Mouse (Mus musculus) liver, embryonic 11.5 days (tissue): ENCODE data around the gene Rere. TPM values are rescaled to one million over a fixed set of nuclear protein-coding genes. Genes with fewer than 3 reads are reported as not detected.

Experiments used
- ATAC-seq: fragments of 200-750 bp; cut with Nextera tagmentation; replicated peaks from 2 replicates; pipeline ENCODE4 v1.8.0; 2017; ENCODE audit warnings: moderate number of reproducible peaks, mild to moderate bottlenecking, moderate TSS enrichment, moderate library complexity; ENCODE audit not compliant: low FRiP score
- DNase-seq: peaks from one replicate; pipeline ENCODE4 v3.0.0-alpha.2; 2017; ENCODE audit warnings: low spot score
- H3K27ac ChIP-seq: fragments of 300-500 bp; sonication (generic); 2 replicates; pipeline ENCODE4 v1.5.1; 2014; ENCODE audit warnings: mild to moderate bottlenecking, low read depth, low read length, control low read depth
- H3K27me3 ChIP-seq: fragments of 300-500 bp; sonication (generic); replicated peaks from 2 replicates; pipeline ENCODE4 v1.6.1; 2014; ENCODE audit warnings: low read length, mixed read lengths; ENCODE audit not compliant: control insufficient read depth, insufficient read depth
- H3K36me3 ChIP-seq: fragments of 300-500 bp; sonication (generic); 2 replicates; pipeline ENCODE4 v1.6.1; 2014; ENCODE audit warnings: mild to moderate bottlenecking, low read length, moderate library complexity, mixed read lengths; ENCODE audit not compliant: control insufficient read depth, insufficient read depth
- H3K4me1 ChIP-seq: fragments of 300-500 bp; sonication (generic); replicated peaks from 2 replicates; pipeline ENCODE4 v1.6.1; 2014; ENCODE audit warnings: low read length, mixed read lengths; ENCODE audit not compliant: control insufficient read depth, insufficient read depth
- H3K4me2 ChIP-seq: fragments of 300-500 bp; sonication (generic); 2 replicates; pipeline ENCODE4 v1.6.1; 2014; ENCODE audit warnings: mild to moderate bottlenecking, control low read depth, moderate library complexity
- H3K4me3 ChIP-seq: fragments of 300-500 bp; sonication (generic); 2 replicates; pipeline ENCODE4 v1.5.1; 2014; ENCODE audit warnings: low read depth, low read length, control low read depth
- H3K9ac ChIP-seq: fragments of 300-500 bp; sonication (generic); 2 replicates; pipeline ENCODE4 v1.6.1; 2014; ENCODE audit warnings: low read depth, low read length, control low read depth
- H3K9me3 ChIP-seq: fragments of 300-500 bp; sonication (generic); 2 replicates; pipeline ENCODE4 v1.6.1; 2016; ENCODE audit warnings: low read length, inconsistent platforms, mixed read lengths; ENCODE audit not compliant: control insufficient read depth
- WGBS: fragments of 180-500 bp; shearing (Covaris S2); extraction: QIAGEN DNeasy Blood & Tissue Kit; methylation state at CpG from one replicate; pipeline ENCODE4 v1.1.7; 2014; 5-methylcytosine and 5-hydroxymethylcytosine counted together
- polyA plus RNA-seq: library from polyadenylated mRNA; unstranded; fragments of >200 nt; fragmentation: Nextera tagmentation; extraction: Ambion mirVana; gene quantifications from 2 replicates; pipeline ENCODE4 v1.2.1, GENCODE M21; 2014

Rere gene
- polyA plus RNA-seq, 1 experiment from 2014 or later: 23.3 TPM

- no peaks in the 10 kb centered on the region for H3K27me3 ChIP-seq
- no peak overlapping the region for H3K4me3 ChIP-seq
- no peaks in the 10 kb centered on the region for H3K9me3 ChIP-seq
- DNase-seq (no peak), ATAC-seq (no peak)
- no peaks in the 10 kb centered on the region for H3K36me3 ChIP-seq
- WGBS: 80% methylated on average over 1 of the region's 1 CpGs
- no peak overlapping the region for H3K4me2 ChIP-seq
- H3K4me1 ChIP-seq: peaks cover 6% of the 10 kb centered on the region
- H3K27ac ChIP-seq: no peak overlapping the region
- no peak overlapping the region for H3K9ac ChIP-seq
Measured at GRCm38 (mm10) chr4:150307226-150307625, 25.8 kb downstream of the Rere start.

GRCm38 (mm10) chr4:150311431-150311830 is 30.0 kb downstream of the Rere start:
- DNase-seq (no peak), ATAC-seq (no peak)
- Histone ChIP-seq H3K9me3 (no peaks in the 10 kb centered on the region), H3K4me3 (no peak overlapping the region), H3K4me2 (no peak overlapping the region), H3K27ac (no peak overlapping the region), H3K4me1 (peaks cover 6% of the 10 kb centered on the region), H3K27me3 (no peaks in the 10 kb centered on the region), H3K36me3 (no peaks in the 10 kb centered on the region), H3K9ac (no peak overlapping the region)
- WGBS: 70% methylated on average over 2 of the region's 2 CpGs

GRCm38 (mm10) chr4:150312646-150313045 is 31.2 kb downstream of the Rere start:
- Histone ChIP-seq H3K9ac (no peak overlapping the region), H3K9me3 (no peaks in the 10 kb centered on the region), H3K27ac (no peak overlapping the region), H3K27me3 (no peaks in the 10 kb centered on the region), H3K36me3 (no peaks in the 10 kb centered on the region), H3K4me2 (no peak overlapping the region), H3K4me1 (peaks cover 5% of the 10 kb centered on the region; the same call in 1 of the 2 replicates), H3K4me3 (no peak overlapping the region)
- ATAC-seq (no peak), DNase-seq (no peak)
- 91% methylated on average over 2 of the region's 2 CpGs for WGBS

- Histone ChIP-seq H3K9me3 (no peaks in the 10 kb centered on the region), H3K27me3 (no peaks in the 10 kb centered on the region), H3K4me1 (peaks cover 7% of the 10 kb centered on the region), H3K36me3 (no peaks in the 10 kb centered on the region), H3K4me2 (no peak overlapping the region), H3K9ac (no peak overlapping the region), H3K4me3 (no peak overlapping the region), H3K27ac (no peak overlapping the region)
- 95% methylated on average over 19 of the region's 19 CpGs for WGBS
- DNase-seq: no peak
- ATAC-seq: no peak
Measured at GRCm38 (mm10) chr4:150315301-150315700, 33.9 kb downstream of the Rere start.

GRCm38 (mm10) chr4:150316546-150316945 is 35.1 kb downstream of the Rere start:
- H3K4me3 ChIP-seq: no peak overlapping the region
- H3K4me2 ChIP-seq: no peak overlapping the region
- no peaks in the 10 kb centered on the region for H3K9me3 ChIP-seq
- 61% methylated on average over 1 of the region's 1 CpGs for WGBS
- no peak for DNase-seq
- no peak overlapping the region for H3K27ac ChIP-seq
- no peak overlapping the region for H3K9ac ChIP-seq
- no peak for ATAC-seq
- H3K27me3 ChIP-seq: no peaks in the 10 kb centered on the region
- peaks cover 4% of the 10 kb centered on the region; the same call in 1 of the 2 replicates for H3K4me1 ChIP-seq
- no peaks in the 10 kb centered on the region for H3K36me3 ChIP-seq

- no peak for ATAC-seq
Measured at GRCm38 (mm10) chr4:150325046-150325801, 43.8 kb downstream of the Rere start.

DNA sequence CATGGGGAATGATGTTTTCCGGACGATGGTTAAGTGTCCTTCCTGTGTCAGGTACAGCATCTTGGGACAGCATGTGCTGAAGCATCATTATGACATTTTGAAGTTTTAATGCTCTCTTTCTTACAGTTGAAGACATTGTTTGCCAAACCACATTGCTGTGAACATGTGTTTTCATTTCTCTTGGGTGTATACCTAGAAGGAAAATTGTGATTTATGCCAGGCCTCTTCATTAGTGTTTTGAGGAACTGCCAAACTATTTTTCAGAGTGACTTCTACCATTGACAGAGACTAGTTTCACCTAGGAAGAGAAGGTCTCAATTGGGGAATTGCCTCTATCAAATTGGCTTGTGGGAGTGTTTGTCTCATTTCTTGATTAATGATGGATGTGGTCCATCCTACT is 44.6 kb downstream of the Rere start:
- no peaks in the 10 kb centered on the region for H3K36me3 ChIP-seq
- H3K9me3 ChIP-seq: no peaks in the 10 kb centered on the region
- ATAC-seq (no peak), DNase-seq (no peak)
- WGBS: 85% methylated on average over 2 of the region's 2 CpGs
- H3K9ac ChIP-seq: no peak overlapping the region
- 0 out of 2 replicates have a peak, but pooled peaks cover 6% of the 10 kb centered on the region for H3K4me1 ChIP-seq
- H3K27me3 ChIP-seq: no peaks in the 10 kb centered on the region
- no peak overlapping the region for H3K4me2 ChIP-seq
- no peak overlapping the region for H3K4me3 ChIP-seq
- H3K27ac ChIP-seq: no peak overlapping the region

More at GRCm38 (mm10) chr4:150325046-150325801, 43.8 kb downstream of the Rere start:
- H3K4me1 ChIP-seq: 0 out of 2 replicates have a peak, but pooled peaks cover 6% of the 10 kb centered on the region
- DNase-seq: no peak
- no peak overlapping the region for H3K4me2 ChIP-seq
- H3K9ac ChIP-seq: no peak overlapping the region
- no peak overlapping the region for H3K27ac ChIP-seq
- 83% methylated on average over 3 of the region's 3 CpGs for WGBS
- no peak overlapping the region for H3K4me3 ChIP-seq
- H3K36me3 ChIP-seq: no peaks in the 10 kb centered on the region
- H3K9me3 ChIP-seq: no peaks in the 10 kb centered on the region
- H3K27me3 ChIP-seq: no peaks in the 10 kb centered on the region

DNA sequence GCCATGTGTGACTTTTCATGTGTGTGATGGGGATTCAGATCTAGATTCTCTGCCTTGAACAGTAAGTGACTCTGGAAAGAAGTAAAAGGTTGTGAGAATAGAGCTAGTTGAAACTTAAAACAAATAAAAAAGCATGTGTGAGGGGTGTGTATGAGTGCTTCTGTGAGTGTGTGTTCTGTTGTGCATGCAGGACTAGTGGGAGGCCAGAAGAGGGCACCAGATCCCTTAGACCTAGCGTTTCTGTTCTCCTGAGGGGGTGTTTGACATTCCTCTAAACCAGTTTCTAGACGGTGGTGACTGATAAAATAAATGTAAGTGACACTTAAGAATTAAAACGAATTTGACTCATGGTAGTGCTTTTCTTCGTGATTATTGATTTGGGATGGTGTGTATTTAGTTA is 46.0 kb downstream of the Rere start:
- H3K9me3 ChIP-seq: no peaks in the 10 kb centered on the region
- no peak overlapping the region for H3K9ac ChIP-seq
- ATAC-seq: no peak
- H3K4me2 ChIP-seq: no peak overlapping the region
- H3K27me3 ChIP-seq: no peaks in the 10 kb centered on the region
- WGBS: 73% methylated on average over 4 of the region's 4 CpGs
- 0 out of 2 replicates have a peak, but pooled peaks cover 6% of the 10 kb centered on the region for H3K4me1 ChIP-seq
- no peak for DNase-seq
- H3K27ac ChIP-seq: no peak overlapping the region
- H3K36me3 ChIP-seq: no peaks in the 10 kb centered on the region
- H3K4me3 ChIP-seq: no peak overlapping the region
